Mouse (Mus musculus) midbrain, embryonic 13.5 days (tissue): ENCODE results near the gene Spocd1. TPM values are rescaled to one million over a fixed set of nuclear protein-coding genes. Genes with fewer than 3 reads are reported as not detected.

Source experiments
- ATAC-seq: fragments of 200-750 bp; cut with Nextera tagmentation; 2 replicates; pipeline ENCODE4 v1.8.0; 2017; ENCODE audit warnings: mild to moderate bottlenecking, moderate TSS enrichment, moderate library complexity
- H3K27ac ChIP-seq: fragments of 300-500 bp; sonication (generic); 2 replicates; pipeline ENCODE4 v1.5.1; 2015; ENCODE audit warnings: inconsistent platforms, mild to moderate bottlenecking, moderate library complexity
- H3K27me3 ChIP-seq: fragments of 300-500 bp; sonication (generic); 2 replicates; pipeline ENCODE4 v1.6.1; 2015; ENCODE audit warnings: mild to moderate bottlenecking, inconsistent platforms
- H3K36me3 ChIP-seq: fragments of 300-500 bp; sonication (generic); 2 replicates; pipeline ENCODE4 v1.6.1; 2015; ENCODE audit warnings: mild to moderate bottlenecking, inconsistent platforms
- H3K4me1 ChIP-seq: fragments of 300-500 bp; sonication (generic); replicated peaks from 2 replicates; pipeline ENCODE4 v1.6.1; 2015; ENCODE audit warnings: inconsistent platforms
- H3K4me2 ChIP-seq: fragments of 300-500 bp; sonication (generic); replicated peaks from 2 replicates; pipeline ENCODE4 v1.6.1; 2015; ENCODE audit warnings: moderate library complexity, mild to moderate bottlenecking, inconsistent platforms
- H3K4me3 ChIP-seq: fragments of 300-500 bp; sonication (generic); replicated peaks from 2 replicates; pipeline ENCODE4 v1.5.1; 2015; ENCODE audit warnings: mild to moderate bottlenecking, inconsistent platforms
- H3K9ac ChIP-seq: fragments of 300-500 bp; sonication (generic); replicated peaks from 2 replicates; pipeline ENCODE4 v1.6.1; 2015; ENCODE audit warnings: mild to moderate bottlenecking, inconsistent platforms
- H3K9me3 ChIP-seq: fragments of 300-500 bp; sonication (generic); 2 replicates; pipeline ENCODE4 v1.6.1; 2016; ENCODE audit warnings: mild to moderate bottlenecking, inconsistent platforms
- WGBS: fragments of 180-500 bp; shearing (Covaris S2); methylation state at CpG from one replicate; pipeline ENCODE4 v1.1.7; 2015; 5-methylcytosine and 5-hydroxymethylcytosine counted together
- polyA plus RNA-seq: library from polyadenylated mRNA; unstranded; fragments of >200 nt; fragmentation: Nextera tagmentation; extraction: Ambion mirVana; gene quantifications from 2 replicates; pipeline ENCODE4 v1.2.1, GENCODE M21; 2015

Gene Spocd1
- polyA plus RNA-seq, 1 experiment from 2014 or later, result not detected

DNA sequence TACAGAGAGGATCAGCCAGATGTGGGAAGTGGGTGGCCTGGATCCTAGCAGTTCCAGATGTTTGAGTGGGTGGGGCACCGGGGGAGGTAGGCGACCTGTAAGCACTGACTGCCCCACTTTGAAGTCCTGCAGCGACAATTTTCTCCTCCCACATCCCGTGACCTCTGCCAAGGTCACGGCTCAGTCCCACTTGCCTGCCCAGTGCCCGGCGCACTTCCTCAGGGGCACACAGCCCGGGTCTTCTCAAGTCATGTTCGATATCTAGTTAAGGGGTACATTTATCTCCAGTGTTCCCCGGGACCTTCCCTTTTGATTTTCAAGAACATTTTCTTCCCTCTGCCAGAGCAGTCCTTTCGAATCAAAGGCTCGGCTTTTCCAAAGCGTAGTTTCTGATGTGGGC lies 23.0 kb upstream of the Spocd1 start:
- H3K4me3 ChIP-seq, result no peak overlapping the region
- no peaks in the 10 kb centered on the region for H3K4me1 ChIP-seq
- H3K9me3 ChIP-seq, result no peaks in the 10 kb centered on the region
- 73% methylated on average over 13 of the region's 13 CpGs for WGBS
- H3K9ac ChIP-seq, result no peak overlapping the region
- no peaks in the 10 kb centered on the region for H3K27me3 ChIP-seq
- H3K36me3 ChIP-seq, result no peaks in the 10 kb centered on the region
- H3K4me2 ChIP-seq, result no peak overlapping the region
- no peak overlapping the region for H3K27ac ChIP-seq
- ATAC-seq, result no peak

DNA sequence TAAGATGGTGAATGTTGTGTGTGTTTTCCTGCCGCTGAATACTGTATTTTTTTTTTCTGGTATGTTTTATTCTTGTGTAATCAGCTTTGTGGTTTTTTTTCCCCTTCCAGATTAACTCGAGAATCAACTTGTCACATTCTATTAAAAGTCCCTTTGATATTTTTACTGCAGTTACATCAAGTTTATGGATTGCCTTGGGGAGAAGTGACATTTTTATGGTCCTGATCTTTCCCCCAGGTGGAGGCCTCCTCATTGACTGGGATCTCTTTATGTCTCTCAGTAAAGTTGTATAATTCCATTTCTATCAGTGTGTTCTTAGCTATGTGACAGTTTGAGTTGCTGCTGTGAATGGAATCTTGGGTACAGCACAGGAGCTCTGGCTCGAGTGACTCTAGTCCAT lies 20.2 kb upstream of the Spocd1 start:
- Histone ChIP-seq H3K36me3 (no peaks in the 10 kb centered on the region), H3K4me3 (no peak overlapping the region), H3K9me3 (no peaks in the 10 kb centered on the region), H3K4me2 (no peak overlapping the region), H3K9ac (no peak overlapping the region), H3K4me1 (peaks cover 9% of the 10 kb centered on the region), H3K27ac (no peak overlapping the region), H3K27me3 (no peaks in the 10 kb centered on the region)
- ATAC-seq, result no peak
- WGBS, result 74% methylated on average over 3 of the region's 3 CpGs

DNA sequence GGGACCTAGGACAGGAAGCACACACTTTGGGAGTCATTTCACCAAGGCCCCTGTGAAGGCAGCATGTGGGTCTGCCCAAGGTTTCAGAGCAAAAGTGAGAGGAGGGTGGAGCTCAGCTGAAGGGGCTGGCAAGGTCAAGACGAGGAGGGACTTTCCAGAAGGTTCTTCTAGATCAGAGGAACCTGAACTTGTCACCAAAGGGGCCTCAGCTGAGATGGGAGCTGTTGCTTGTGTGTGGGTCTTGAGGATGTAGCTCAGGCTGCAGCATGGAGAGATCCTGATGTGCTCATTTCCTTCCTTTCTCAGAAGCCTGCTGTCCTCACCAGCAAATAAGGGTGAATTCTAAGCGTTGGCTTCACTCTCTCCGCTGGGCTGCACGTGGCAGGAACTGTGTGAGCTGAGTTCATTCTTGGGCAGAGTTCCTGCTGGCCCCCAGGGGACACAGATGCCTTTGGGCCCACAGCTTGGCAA lies 19.8 kb upstream of the Spocd1 start:
- H3K27me3 ChIP-seq, result no peaks in the 10 kb centered on the region
- H3K9me3 ChIP-seq, result no peaks in the 10 kb centered on the region
- no peak overlapping the region for H3K4me3 ChIP-seq
- no peak overlapping the region for H3K4me2 ChIP-seq
- H3K9ac ChIP-seq, result no peak overlapping the region
- WGBS, result 87% methylated on average over 4 of the region's 4 CpGs
- peaks cover 13% of the 10 kb centered on the region for H3K4me1 ChIP-seq
- no peak overlapping the region for H3K27ac ChIP-seq
- ATAC-seq, result no peak
- H3K36me3 ChIP-seq, result no peaks in the 10 kb centered on the region

DNA sequence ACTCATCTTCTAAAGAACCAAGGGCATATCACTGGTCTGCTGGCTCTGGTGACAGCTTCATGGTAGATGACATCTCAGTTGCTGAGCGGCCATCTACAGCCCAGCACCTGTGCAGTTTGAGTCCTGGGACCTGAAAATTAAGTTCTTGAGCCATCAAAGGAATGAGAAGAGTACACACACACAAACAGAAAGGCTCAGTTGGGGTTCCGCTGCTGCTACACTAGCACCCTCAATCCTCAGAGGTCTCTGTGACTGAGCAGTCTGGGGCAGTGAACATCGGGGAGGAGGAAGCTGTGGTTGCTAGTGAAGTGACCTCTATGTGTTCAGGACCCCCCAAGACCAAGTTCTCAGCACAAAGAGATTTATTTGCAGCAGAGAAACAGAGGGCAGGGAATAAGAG lies 16.1 kb upstream of the Spocd1 start:
- WGBS, result 83% methylated on average over 3 of the region's 3 CpGs
- Histone ChIP-seq H3K9ac (no peak overlapping the region), H3K36me3 (no peaks in the 10 kb centered on the region), H3K27ac (no peak overlapping the region), H3K9me3 (no peaks in the 10 kb centered on the region), H3K4me3 (no peak overlapping the region), H3K4me2 (no peak overlapping the region), H3K4me1 (peaks cover 21% of the 10 kb centered on the region), H3K27me3 (no peaks in the 10 kb centered on the region)
- ATAC-seq, result no peak

DNA sequence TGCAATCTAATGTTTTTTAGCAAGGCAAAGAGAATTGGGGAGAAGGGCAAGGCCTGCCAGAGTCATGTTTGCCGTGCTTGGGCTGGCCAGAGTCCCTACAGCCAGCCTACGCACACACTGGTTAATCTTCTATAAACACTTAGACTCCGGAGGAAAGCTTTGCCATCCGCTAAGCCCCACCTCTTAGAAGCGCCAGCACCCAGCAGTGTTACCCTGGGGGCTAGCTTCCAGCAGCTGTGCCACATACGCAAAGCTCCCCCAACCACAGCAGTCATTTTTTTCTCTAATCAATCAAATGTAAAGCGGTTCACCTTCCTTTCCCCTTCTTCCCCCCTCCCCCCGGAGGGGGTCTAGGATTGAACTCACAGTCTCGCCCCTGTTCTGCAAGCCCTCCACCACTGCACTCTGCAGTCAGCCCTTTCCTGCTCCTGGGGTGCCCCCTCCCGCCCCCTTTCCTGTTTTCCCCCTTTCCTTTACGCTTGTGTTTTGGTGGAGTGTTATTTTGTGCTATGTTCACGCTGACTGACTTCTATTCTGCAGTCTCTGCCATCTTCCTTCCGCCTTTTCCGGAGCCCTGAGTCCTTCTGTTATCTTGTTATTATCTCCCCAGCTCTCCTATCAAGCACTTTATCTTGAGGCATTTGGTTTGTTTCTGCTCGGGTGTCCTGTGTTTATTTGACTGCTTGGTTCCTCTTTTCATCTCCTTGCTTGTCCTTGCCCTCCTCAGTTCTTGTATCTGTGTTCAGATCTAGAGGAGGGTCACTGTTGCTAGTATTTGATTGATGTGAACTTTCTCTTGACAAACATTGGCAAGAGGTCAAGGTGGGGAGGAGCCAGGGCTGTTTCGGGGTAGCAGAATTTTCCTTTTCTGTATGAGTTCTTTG lies 15.0 kb upstream of the Spocd1 start:
- H3K4me3 ChIP-seq, result no peak overlapping the region
- no peaks in the 10 kb centered on the region for H3K36me3 ChIP-seq
- H3K9me3 ChIP-seq, result no peaks in the 10 kb centered on the region
- H3K4me2 ChIP-seq, result peak overlapping the region; percentile 22; the same call in 1 of the 2 replicates
- ATAC-seq, result no peak
- WGBS, result 16% methylated on average over 16 of the region's 16 CpGs
- H3K9ac ChIP-seq, result no peak overlapping the region
- no peak overlapping the region for H3K27ac ChIP-seq
- H3K27me3 ChIP-seq, result no peaks in the 10 kb centered on the region
- peaks cover 21% of the 10 kb centered on the region for H3K4me1 ChIP-seq

DNA sequence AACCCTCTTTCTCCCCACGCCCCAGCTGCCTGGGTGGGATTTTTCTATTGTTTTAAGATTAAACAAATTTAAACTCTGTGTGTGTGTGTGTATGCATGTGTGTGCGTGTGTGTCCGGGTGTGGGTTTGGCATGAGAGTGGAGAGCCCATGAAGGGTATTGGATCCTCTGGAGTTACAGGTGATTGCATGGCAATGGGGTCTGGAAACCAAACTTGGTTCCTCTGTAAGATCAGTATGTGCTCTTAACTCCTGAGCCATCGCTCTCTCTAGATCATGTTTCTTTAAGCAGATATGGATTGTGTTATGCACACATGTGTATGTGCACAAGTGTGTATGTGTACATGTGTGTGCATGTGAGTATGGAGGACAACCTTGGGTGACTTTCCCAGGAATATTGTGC lies 14.4 kb upstream of the Spocd1 start:
- H3K36me3 ChIP-seq, result no peaks in the 10 kb centered on the region
- WGBS, result 68% methylated on average over 4 of the region's 4 CpGs

DNA sequence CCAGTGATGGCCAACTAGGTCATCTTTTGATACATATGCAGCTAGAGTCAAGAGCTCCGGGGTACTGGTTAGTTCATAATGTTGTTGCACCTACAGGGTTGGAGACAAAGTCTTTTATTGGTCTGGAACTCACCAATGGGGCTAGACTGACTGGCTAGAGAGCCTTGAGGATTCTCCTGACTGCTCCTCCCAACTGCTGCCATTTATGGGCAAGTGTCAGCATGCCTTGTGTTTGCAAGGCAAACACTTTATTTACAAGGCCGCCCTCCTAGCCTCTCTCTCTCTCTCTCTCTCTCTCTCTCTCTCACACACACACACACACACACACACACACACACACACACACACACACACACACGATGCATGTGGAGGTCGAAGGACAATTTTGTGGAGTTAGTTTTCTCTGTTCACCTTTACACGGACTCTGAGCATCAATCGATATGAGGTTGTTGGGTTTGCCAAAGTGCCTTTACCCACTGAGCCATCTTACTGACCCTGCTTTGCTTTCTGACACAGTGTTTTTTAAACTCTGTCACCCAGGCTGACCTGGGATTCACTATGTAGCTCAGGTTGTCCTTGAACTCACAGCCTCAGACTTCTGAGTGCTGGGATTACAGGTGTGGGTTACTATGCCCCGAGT lies 13.6 kb upstream of the Spocd1 start:
- no peak overlapping the region for H3K9ac ChIP-seq
- no peak overlapping the region for H3K4me3 ChIP-seq
- no peak for ATAC-seq
- WGBS, result 81% methylated on average over 7 of the region's 7 CpGs
- no peaks in the 10 kb centered on the region for H3K27me3 ChIP-seq
- H3K36me3 ChIP-seq, result no peaks in the 10 kb centered on the region
- H3K27ac ChIP-seq, result no peak overlapping the region
- no peak overlapping the region for H3K4me2 ChIP-seq
- H3K9me3 ChIP-seq, result no peaks in the 10 kb centered on the region
- H3K4me1 ChIP-seq, result peaks cover 21% of the 10 kb centered on the region

More for the DNA sequence above, 14.4 kb upstream of the Spocd1 start:
- Histone ChIP-seq H3K4me3 (no peak overlapping the region), H3K4me2 (no peak overlapping the region), H3K9ac (no peak overlapping the region), H3K27ac (no peak overlapping the region), H3K9me3 (no peaks in the 10 kb centered on the region), H3K27me3 (no peaks in the 10 kb centered on the region), H3K4me1 (peaks cover 21% of the 10 kb centered on the region)
- no peak for ATAC-seq

DNA sequence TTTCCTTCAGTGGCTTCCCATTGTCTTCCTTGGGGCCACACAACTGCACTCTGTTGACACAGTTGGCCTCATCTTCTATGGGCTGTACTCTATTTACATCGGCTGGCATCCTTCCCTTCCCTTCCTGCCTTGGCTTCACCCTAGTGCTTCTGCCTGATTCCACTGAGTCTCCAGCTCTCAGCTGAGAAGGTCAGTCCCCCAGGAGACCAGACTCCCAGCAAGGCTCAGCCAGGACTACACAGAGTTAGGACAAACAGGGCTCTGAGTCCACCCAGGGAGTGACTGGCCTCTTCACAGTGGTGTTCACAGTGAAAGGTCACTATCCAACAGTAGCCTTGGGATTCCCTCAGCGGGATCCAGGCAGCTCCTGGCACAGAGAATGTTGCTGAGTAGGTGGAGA lies 12.9 kb upstream of the Spocd1 start:
- Histone ChIP-seq H3K27ac (no peak overlapping the region), H3K9me3 (no peaks in the 10 kb centered on the region), H3K27me3 (no peaks in the 10 kb centered on the region), H3K36me3 (no peaks in the 10 kb centered on the region), H3K4me2 (no peak overlapping the region), H3K4me3 (no peak overlapping the region), H3K4me1 (peaks cover 23% of the 10 kb centered on the region), H3K9ac (no peak overlapping the region)
- no peak for ATAC-seq
- 33% methylated on average over 2 of the region's 2 CpGs for WGBS

DNA sequence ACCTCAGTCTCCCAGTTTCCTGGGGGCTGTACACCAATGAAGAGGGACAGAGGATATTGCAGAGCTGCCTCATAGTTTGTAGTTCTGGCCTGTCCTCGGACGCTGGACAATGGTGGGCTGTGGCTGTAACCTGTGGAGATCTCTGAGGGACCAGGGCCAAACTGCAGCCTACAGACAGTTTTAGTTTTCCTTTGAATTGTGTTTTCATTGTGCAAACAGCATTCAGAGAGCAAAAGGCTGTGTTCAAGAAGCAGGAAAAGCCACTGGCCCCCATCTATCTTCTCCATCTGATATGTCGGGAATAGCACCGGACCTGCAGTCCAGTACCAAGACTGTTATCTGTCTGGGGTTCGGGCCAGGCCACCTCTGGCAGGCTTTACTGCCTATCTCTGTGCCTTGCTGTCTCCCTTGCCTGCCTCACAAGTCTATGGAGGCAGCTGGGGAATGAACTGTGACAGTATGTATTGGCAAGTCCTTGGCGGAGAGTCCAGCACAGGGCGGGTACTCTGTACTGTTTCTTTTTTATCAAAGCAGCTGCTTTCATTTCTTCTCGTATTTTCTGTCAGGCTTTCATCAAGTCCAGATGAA lies 11.9 kb upstream of the Spocd1 start:
- H3K9ac ChIP-seq, result no peak overlapping the region
- WGBS, result 74% methylated on average over 8 of the region's 8 CpGs
- no peak overlapping the region for H3K4me3 ChIP-seq
- peaks cover 26% of the 10 kb centered on the region for H3K4me1 ChIP-seq
- ATAC-seq, result no peak
- H3K9me3 ChIP-seq, result no peaks in the 10 kb centered on the region
- no peak overlapping the region for H3K4me2 ChIP-seq
- H3K27ac ChIP-seq, result 0 out of 2 replicates have a peak overlapping the region, but pooled peaks have one; percentile 19
- no peaks in the 10 kb centered on the region for H3K36me3 ChIP-seq
- H3K27me3 ChIP-seq, result no peaks in the 10 kb centered on the region

DNA sequence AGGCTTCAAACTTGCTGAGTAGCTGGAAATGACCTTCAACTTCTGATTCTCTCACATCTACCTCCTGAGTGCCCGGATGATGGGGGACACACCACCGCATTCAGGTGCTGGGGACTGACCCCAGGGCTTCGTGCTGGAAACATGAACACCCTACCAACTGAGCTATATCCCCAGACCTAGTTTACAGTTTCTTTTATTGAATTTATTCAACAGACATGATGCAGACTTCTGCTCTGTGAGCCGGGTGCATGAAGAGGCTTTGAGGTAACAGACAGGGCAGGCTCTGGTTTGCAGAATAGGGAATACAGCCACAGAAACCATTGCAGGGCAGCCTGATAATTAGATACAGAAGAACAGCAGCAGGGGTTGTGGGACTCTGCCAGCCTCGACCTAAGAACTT lies 10.6 kb upstream of the Spocd1 start:
- H3K36me3 ChIP-seq, result no peaks in the 10 kb centered on the region
- H3K4me2 ChIP-seq, result no peak overlapping the region
- H3K27ac ChIP-seq, result no peak overlapping the region
- H3K9me3 ChIP-seq, result no peaks in the 10 kb centered on the region
- no peak for ATAC-seq
- no peak overlapping the region for H3K9ac ChIP-seq
- peaks cover 21% of the 10 kb centered on the region for H3K4me1 ChIP-seq
- no peak overlapping the region for H3K4me3 ChIP-seq
- H3K27me3 ChIP-seq, result no peaks in the 10 kb centered on the region
- 92% methylated on average over 5 of the region's 5 CpGs for WGBS

DNA sequence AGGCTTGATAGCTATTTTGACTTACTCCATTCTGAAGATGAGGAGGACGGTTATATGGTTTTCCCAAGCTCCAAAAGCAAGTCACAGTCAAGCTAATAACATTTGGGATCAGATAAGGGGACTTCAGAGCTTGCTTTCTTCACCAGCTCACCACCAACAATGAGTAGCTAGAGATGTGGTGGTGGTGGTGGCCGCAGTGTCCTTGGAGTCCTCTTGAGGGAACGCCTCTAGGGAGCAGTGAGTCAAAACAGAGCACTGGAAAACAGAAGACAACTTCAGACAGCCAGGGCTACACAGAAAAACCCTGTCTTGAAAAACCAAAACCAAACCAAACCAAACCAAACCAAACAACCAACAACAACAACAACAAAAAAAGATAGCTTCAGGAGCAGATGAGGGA lies 10.1 kb upstream of the Spocd1 start:
- Histone ChIP-seq H3K4me1 (peaks cover 17% of the 10 kb centered on the region), H3K27me3 (no peaks in the 10 kb centered on the region), H3K36me3 (no peaks in the 10 kb centered on the region), H3K27ac (no peak overlapping the region), H3K4me3 (no peak overlapping the region), H3K9ac (no peak overlapping the region), H3K9me3 (no peaks in the 10 kb centered on the region), H3K4me2 (no peak overlapping the region)
- ATAC-seq, result no peak
- WGBS, result 81% methylated on average over 3 of the region's 3 CpGs
